26 mouse cellular contexts compared by ENCODE assay signal in genomic region chr15:9600088-9600455, GRCm38 (mm10).
"Had no signal": no experiment of that assay in that cellular context is flagged by ENCODE, and none has a peak within 500 bp of the region (broad histone marks: within the 10 kb centered on the region; RNA-seq: fewer than 3 reads in every experiment).

No protein-coding gene starts in this region.

- H3K4me1 ChIP-seq: embryonic facial prominence, embryonic 10.5 days; embryonic facial prominence, embryonic 12.5 days; embryonic facial prominence, embryonic 13.5 days; embryonic facial prominence, embryonic 15.5 days; forebrain, embryonic 10.5 days; forebrain, embryonic 12.5 days; forebrain, embryonic 13.5 days; forebrain, embryonic 15.5 days had no signal

- ATAC-seq: forebrain, embryonic 13.5 days; forebrain, embryonic 14.5 days; forebrain, embryonic 15.5 days; forebrain, embryonic 16.5 days; forebrain, postnatal 0 days had no signal

- H3K4me2 ChIP-seq: embryonic facial prominence, embryonic 12.5 days; embryonic facial prominence, embryonic 13.5 days; embryonic facial prominence, embryonic 15.5 days; forebrain, embryonic 12.5 days; forebrain, embryonic 13.5 days; forebrain, embryonic 15.5 days had no signal

- H3K9me3 ChIP-seq: embryonic facial prominence, embryonic 10.5 days; embryonic facial prominence, embryonic 12.5 days; embryonic facial prominence, embryonic 13.5 days; embryonic facial prominence, embryonic 15.5 days; forebrain, embryonic 10.5 days; forebrain, embryonic 12.5 days; forebrain, embryonic 13.5 days; forebrain, embryonic 15.5 days had no signal

- H3K27me3 ChIP-seq: embryonic facial prominence, embryonic 12.5 days; embryonic facial prominence, embryonic 13.5 days; embryonic facial prominence, embryonic 15.5 days; forebrain, embryonic 12.5 days; forebrain, embryonic 13.5 days; forebrain, embryonic 15.5 days had no signal

- H3K9ac ChIP-seq: embryonic facial prominence, embryonic 12.5 days; embryonic facial prominence, embryonic 13.5 days; embryonic facial prominence, embryonic 15.5 days; forebrain, embryonic 12.5 days; forebrain, embryonic 13.5 days; forebrain, embryonic 15.5 days; forebrain, postnatal 0 days had no signal

- H3K4me3 ChIP-seq: embryonic facial prominence, embryonic 10.5 days; embryonic facial prominence, embryonic 12.5 days; embryonic facial prominence, embryonic 13.5 days; embryonic facial prominence, embryonic 15.5 days; erythroblast, embryonic 14.5 days; forebrain, embryonic 10.5 days; forebrain, embryonic 12.5 days; forebrain, embryonic 13.5 days; forebrain, embryonic 15.5 days; gastrocnemius, adult 2 months; heart, adult 2 months had no signal

- H3K27ac ChIP-seq: embryonic facial prominence, embryonic 10.5 days; embryonic facial prominence, embryonic 12.5 days; embryonic facial prominence, embryonic 13.5 days; embryonic facial prominence, embryonic 15.5 days; forebrain, embryonic 10.5 days; forebrain, embryonic 12.5 days; forebrain, embryonic 13.5 days; forebrain, embryonic 15.5 days; gastrocnemius, adult 2 months; heart, adult 2 months had no signal

- DNase-seq: cerebellum, adult 9-10 months; cerebellum, adult 9-11 months; cerebellum, postnatal 10 days; cerebellum, postnatal 14 days; cerebellum, postnatal 25 days; cerebellum, postnatal 36 days; embryo, embryonic 11 days; forebrain, postnatal 0 days; gastrocnemius, adult 2 months; gastrocnemius, postnatal 10 days; gastrocnemius, postnatal 14 days; gastrocnemius, postnatal 25 days; gastrocnemius, postnatal 36 days; heart, adult 11 months; heart, adult 2 months had no signal

- H3K36me3 ChIP-seq: embryonic facial prominence, embryonic 10.5 days; embryonic facial prominence, embryonic 12.5 days; embryonic facial prominence, embryonic 13.5 days; embryonic facial prominence, embryonic 15.5 days; forebrain, embryonic 10.5 days; forebrain, embryonic 12.5 days; forebrain, embryonic 15.5 days had no signal
